Mouse (Mus musculus): ENCODE data around the gene Nde1.
A peak's percentile ranks its signal among the peaks of the same experiment; 100 is the strongest.

Gene Nde1

DNA sequence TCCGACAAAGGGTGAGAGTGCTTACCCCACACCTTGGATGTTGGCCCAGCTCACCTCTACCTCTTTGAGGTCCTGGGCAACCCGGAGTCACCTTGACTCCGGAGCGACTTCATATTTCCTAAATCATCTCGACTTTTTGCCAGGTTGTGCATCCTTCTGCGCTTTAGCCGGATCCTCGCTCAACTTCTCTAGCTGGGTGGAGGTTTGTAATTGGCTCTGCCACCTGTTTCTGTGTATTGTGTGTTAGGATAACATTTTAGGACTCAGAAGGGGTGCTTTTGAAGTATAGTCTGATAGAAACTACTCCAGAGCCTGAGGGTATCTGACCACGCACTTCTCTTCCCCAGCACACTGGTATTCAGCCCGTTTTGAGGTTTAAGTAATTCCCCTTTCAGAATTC lies 656 bp downstream of the Nde1 start:
- DNase-seq (ENCODE audit: low spot score) = no peak

DNA sequence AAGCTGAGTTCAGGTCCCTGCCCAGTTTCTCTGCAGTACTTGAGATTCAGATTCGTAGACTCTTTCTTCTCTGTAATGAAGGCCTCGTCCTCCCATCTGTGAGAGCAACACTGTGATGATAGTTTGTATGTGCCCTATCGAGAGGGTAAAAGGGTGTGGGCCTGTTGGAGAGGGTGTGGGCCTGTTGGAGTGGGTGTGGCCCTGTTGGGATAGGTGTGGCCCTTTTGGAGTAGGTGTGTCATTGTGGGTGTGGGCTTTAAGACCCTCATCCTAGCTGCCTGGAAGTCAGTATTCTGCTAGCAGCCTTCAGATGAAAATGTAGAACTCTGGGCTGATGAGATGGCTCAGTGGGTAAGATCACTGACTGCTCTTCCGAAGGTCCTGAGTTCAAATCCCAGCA lies 3.4 kb downstream of the Nde1 start:
- DNase-seq (ENCODE audit: low spot score) = no peak

DNA sequence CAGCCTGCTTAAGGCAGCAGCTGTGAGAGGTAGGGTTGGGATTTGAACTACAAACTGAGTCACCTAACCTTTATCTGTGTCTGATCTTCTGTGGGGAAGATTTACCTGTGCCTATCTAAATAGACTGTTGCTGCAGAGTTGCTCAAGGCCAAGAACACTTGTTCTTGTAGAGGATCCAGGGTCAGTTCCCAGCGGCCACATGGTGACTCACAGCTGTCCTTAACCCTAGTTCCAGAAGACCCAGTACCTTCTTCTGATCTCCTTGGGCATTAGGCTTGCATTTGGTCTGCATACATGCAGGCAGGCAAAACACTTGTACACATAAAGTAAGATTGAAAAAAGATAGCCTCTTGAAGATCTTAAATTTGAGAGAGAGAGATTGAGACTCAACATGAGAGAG lies 6.6 kb downstream of the Nde1 start:
- no peak for DNase-seq (ENCODE audit: low spot score)

DNA sequence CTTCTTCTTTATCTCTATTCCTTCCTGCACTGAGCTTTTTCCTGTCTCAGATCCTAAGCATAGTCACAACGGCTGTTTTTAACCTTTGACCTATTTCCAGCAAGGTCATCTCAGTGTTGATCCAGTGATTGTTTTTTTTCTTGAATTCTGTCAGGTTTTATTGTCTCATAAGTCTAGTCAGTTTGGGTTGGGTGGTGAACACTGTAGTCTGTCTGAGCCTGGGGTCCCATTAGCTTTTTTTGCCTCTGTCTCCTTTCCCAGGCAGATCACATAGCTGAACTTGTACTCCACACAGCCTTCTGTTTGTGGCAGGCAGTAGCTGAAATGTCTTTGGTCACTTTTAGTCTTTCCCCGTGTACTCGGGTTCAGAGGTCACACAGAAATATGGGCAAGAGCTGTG lies 15.0 kb downstream of the Nde1 start:
- no peak for DNase-seq (ENCODE audit: low spot score)

DNA sequence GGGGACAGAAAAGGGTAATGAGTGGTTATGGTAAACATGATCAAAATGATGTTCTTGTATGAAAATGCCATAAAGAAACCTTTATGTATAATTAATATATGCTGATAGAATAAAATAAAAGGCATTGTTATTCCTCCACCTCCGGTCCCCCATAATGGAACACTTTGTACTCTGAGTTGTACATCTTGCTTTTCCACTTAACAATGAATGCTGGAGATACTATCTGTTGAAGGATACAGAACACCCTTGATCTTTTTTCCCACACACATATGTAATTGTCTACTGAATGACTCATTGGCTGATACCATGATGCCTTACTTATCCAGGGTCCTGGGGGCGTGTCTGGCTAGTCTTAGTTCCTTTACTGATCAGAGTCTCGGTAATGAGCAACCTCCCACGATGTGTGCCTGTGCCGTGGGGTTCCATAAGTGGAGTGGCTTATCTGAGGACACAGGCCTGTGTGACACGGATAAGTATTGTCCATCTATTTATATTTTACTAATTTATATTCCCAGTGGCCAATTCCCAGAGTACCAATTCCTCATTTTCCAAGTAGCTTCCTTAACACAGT lies 17.2 kb downstream of the Nde1 start:
- DNase-seq (ENCODE audit: low spot score) = no peak

DNA sequence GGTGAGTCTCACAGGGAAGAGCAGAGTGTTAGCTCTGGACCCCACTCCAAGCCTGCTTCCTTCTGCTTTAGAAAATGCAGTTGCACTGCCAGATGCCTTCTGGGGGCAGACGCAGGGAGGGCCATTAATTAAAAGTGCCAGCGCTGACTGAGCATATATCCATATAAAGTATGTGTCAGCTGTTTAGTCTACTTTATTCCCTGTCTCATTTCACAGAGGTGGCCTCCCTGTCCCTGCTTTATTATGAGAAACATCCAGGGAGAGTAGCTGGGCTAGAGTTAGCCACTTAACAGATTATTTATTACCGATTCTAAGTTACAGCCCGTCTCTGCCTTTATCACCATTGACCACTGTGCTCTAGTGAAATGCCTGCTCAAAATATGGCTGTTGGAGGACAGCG lies 19.3 kb downstream of the Nde1 start:
- DNase-seq (ENCODE audit: low spot score) = no peak

DNA sequence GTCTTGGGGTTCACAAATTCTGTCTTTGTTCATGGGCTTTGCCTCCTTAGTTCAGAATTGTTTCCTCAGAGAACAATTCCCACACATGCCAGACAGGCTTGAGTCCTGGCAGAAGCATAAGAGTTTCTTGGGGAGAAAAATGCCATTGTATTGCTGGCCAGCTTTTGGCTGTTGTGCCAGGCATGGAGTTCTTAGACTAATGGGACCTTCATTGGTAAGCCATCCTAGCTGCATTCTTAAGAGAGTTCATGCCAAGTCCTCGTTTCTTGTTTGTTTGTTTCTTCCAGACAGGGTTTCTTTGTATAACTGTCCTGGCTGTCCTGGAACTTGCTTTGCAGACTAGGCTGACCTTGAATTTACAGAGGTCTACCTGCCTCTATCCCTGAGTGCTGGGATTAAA lies 20.8 kb downstream of the Nde1 start:
- no peak for DNase-seq (ENCODE audit: low spot score)

DNA sequence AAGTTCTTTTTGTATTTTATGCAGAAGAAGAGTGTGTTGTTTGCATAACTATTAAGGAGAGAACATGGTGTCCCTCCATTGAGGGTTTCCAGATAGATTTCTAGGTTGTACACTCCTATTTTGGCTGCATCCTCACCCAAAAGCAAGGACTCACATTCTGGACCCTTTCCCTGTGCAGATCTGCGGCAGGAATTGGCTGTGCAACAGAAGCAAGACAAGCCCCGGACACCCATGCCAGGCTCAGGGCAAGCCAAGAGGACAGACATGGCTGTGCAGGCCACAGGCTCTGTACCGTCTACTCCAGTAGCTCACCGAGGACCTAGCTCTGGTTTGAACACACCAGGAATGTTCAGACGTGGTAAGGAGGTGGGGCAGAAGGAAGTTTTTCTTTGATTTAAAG lies 22.4 kb downstream of the Nde1 start:
- no peak for DNase-seq (ENCODE audit: low spot score)

DNA sequence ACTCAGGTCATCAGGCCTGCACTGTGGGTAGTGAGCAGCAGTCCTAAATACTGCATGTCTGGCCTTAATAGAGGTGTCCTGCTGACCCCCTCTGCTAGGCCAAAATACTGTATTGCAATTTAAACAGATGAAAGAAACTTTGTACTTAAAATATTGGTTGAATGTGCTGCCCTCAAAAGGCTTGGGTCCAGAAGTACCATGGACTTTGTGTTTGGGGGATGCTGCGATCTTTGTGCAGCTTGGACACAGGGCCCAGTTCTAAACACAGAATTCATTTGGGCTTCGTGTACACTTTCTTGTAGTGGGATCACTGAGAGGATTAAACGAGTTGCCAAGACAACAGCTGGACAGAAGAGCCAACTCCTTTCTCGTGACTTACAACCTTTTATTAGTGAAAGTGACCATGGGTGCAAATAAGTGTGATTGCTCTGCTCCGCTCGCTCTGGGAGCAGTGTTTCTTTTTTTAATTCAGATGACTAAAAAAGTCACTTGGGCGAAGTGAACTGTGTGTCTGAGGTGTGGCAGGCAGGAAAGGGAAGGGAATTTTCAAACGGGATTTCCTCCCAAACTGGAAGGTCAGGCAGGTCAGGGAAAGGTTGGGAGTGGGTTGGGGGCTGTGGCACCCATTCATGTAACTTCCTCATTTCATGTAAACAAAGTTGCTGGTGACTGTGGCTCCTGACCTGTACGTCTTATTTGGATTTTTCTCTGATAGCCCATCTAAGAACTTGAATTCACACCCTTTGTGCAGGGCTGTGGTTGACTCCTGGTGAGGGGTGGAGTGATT lies 31.3 kb downstream of the Nde1 start:
- no peak for DNase-seq (ENCODE audit: low spot score)

DNA sequence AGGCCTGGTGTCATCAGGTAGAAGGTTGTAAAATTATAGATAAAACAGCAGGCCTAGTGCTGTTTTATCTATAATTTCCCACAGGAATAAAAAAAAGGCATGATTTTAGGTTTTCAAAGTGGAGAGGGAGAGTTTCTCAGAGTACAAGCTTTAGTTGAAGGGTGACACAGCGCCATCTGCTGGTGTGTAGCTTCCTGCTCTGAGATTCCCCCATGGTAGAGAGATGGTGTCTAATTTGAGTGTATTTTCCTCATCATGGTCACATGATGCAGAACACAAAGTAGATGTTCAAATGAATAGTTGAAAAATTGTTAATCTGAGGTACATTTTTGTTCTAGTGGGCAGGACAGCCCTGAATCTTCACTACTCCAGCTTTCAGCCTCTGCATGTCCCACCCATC lies 32.4 kb downstream of the Nde1 start:
- peak; percentile 21 for DNase-seq (ENCODE audit: low spot score)

DNA sequence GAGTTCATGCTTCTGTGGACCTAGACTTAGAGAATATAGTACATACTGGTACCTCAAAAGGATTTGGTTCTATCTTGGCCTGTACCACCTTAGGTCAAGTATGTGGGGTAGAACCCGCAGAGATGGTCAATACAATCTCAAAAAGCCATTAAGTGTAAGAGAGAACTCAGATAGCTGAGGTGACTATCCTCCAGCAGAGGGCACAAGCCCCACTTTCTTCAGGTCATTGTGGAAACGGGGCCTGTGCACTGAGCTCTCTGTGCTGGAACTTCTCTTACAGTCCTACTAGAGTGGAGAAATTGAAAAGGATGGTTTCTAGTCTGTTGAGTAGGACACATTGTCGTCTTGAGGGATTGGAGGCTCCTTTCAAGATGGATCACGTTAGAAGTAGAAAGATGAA lies 35.7 kb downstream of the Nde1 start:
- DNase-seq (ENCODE audit: low spot score) = no peak

DNA sequence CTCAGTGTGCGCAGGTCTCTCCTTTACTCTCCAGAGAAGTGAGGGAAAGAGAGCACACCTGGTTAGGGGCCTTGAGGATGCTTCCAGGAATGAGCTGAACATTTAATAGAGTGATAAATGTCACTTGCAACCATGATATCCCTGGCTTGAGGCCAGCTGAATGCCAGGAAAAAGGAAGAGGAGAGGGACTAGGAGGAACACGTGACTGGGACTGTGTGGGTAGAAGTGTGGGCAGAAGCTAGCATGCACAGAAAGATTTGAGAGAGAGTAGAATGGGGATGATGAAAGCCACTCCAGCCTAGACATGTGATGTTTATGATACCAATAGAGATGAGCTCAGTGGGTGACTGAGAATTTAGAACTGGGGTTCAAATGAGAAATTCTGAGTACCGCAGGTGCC lies 52.1 kb downstream of the Nde1 start:
- DNase-seq (ENCODE audit: low spot score) = no peak

DNA sequence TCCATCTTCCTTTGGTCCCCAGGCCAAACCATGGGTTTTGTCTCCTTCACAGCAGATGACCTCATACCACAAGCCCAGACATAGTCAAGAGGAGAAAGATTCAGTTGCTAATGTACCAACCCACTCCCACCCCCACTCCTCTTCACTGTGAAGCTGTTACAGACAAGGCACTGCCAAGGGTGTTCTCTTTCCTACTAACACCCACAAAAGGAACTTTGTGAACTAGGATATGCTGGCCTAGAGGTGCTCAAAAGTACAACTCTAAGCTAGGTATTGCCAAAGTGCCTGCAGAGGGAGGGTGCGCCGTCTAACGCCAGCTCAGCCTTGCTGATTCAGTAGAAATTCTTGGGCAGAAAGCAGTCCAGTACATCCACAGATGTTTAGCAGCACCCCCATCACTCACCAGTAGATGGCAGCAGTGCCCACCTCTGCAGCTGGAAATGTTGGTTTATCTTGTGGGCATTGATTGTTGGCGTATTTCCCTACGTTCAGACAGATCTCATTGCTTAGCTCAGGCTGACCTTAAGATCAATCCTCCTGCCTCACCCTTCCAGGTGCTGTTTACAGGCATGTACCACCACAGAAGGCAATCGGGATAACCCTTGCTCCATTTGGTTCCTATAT lies 74.1 kb downstream of the Nde1 start:
- DNase-seq (ENCODE audit: low spot score) = peak; percentile 53

DNA sequence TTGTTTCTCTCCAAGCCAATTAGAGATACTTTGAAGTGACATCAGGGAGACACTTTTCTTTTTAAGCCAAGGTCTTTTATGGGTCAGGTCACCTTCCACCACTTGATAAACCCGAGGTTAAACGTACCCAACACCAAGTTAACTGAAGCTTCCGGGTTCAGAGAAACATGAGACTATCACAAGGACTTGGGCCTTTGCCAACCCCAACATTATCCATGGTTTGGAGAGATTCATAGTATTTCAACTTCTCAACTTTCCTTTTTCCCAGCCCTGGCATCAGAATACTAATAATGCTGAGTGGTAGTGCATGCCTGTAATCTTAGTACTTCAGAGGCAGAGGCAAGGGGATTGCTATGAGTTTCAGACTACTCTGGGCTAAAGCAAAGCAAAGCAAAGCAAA lies 79.0 kb downstream of the Nde1 start:
- DNase-seq (ENCODE audit: low spot score) = no peak

Data from spleen, adult 12 weeks (tissue).